Mouse (Mus musculus) MEL (cell line): ENCODE measurements around the gene Zfp764. TPM values are rescaled to one million over a fixed set of nuclear protein-coding genes. Genes with fewer than 3 reads are reported as not detected.

Source experiments
- DNase-seq: peaks from one replicate; pipeline ENCODE4 v3.0.0; 2011; ENCODE audit warnings: low read depth, low spot score
- H3K27ac ChIP-seq: 2 replicates; pipeline ENCODE4 v1.5.1; 2012; ENCODE audit warnings: low read depth, mild to moderate bottlenecking, control low read depth, low read length, moderate library complexity; ENCODE audit not compliant: control insufficient read depth
- H3K27me3 ChIP-seq, 2 experiments: fragments of 150-350 bp in 1 of 2; sonication (generic) in 1 of 2; 2 replicates each; pipeline ENCODE4 v1.6.1; 2012; ENCODE audit warnings: low read length in 2 of 2, mild to moderate bottlenecking in 2 of 2, improper control_type of control experiment in 1 of 2, moderate library complexity in 1 of 2; ENCODE audit not compliant: insufficient read depth in 2 of 2, control insufficient read depth in 1 of 2
- H3K36me3 ChIP-seq, 2 experiments: 2 replicates each; pipeline ENCODE4 v1.6.1; 2012 to 2014; ENCODE audit warnings: low read length in 2 of 2, improper control_type of control experiment in 1 of 2, inconsistent platforms in 1 of 2, mild to moderate bottlenecking in 1 of 2; ENCODE audit not compliant: insufficient read depth in 2 of 2, control insufficient read depth in 1 of 2
- H3K4me1 ChIP-seq, 2 experiments: fragments of 150-350 bp in 1 of 2; sonication (generic) in 1 of 2; 2 replicates each; pipeline ENCODE4 v1.6.1; 2012; ENCODE audit warnings: low read length in 2 of 2, improper control_type of control experiment in 1 of 2, mild to moderate bottlenecking in 1 of 2; ENCODE audit not compliant: insufficient read depth in 2 of 2, control insufficient read depth in 1 of 2
- H3K4me3 ChIP-seq, 2 experiments: fragments of 150-350 bp in 1 of 2; sonication (generic) in 1 of 2; 2 replicates each; pipeline ENCODE4 v1.5.1; 2012; ENCODE audit warnings: low read depth in 2 of 2, low read length in 2 of 2, mild to moderate bottlenecking in 2 of 2, moderate library complexity in 2 of 2, control low read depth in 1 of 2, improper control_type of control experiment in 1 of 2; ENCODE audit not compliant: control insufficient read depth in 1 of 2, insufficient read depth in 1 of 2
- H3K79me2 ChIP-seq: 2 replicates; pipeline ENCODE4 v1.6.1; 2012; ENCODE audit warnings: mild to moderate bottlenecking, low read length, moderate library complexity; ENCODE audit not compliant: control insufficient read depth, poor library complexity, insufficient read depth
- H3K9ac ChIP-seq: 2 replicates; pipeline ENCODE4 v1.6.1; 2012; ENCODE audit warnings: low read depth, mild to moderate bottlenecking, control low read depth, low read length, moderate library complexity; ENCODE audit not compliant: control insufficient read depth, poor library complexity, severe bottlenecking
- H3K9me3 ChIP-seq: fragments of 150-350 bp; sonication (generic); replicated peaks from 2 replicates; pipeline ENCODE4 v1.6.1; 2012; ENCODE audit warnings: mild to moderate bottlenecking, low read length, improper control_type of control experiment, moderate library complexity; ENCODE audit not compliant: insufficient read depth
- CHD2 ChIP-seq: IDR thresholded peaks from 2 replicates; pipeline ENCODE4 v1.6.1; 2011; ENCODE audit warnings: low read length, improper control_type of control experiment
- GATA1 ChIP-seq: IDR thresholded peaks from 2 replicates; pipeline ENCODE4 v1.6.1; 2011; ENCODE audit warnings: low read depth, low read length, improper control_type of control experiment
- JUND ChIP-seq: IDR thresholded peaks from 2 replicates; pipeline ENCODE4 v1.6.1; 2011; ENCODE audit warnings: low read depth, mild to moderate bottlenecking, improper control_type of control experiment, low read length
- MAX ChIP-seq: IDR thresholded peaks from 2 replicates; pipeline ENCODE4 v1.6.1; 2011; ENCODE audit warnings: low read length, improper control_type of control experiment
- MYC ChIP-seq: IDR thresholded peaks from 2 replicates; pipeline ENCODE4 v1.6.1; 2011; ENCODE audit warnings: low read depth, mild to moderate bottlenecking, low read length, improper control_type of control experiment, moderate library complexity
- NRF1 ChIP-seq: IDR thresholded peaks from 2 replicates; pipeline ENCODE4 v1.6.1; 2014; ENCODE audit warnings: low read depth, mild to moderate bottlenecking, inconsistent platforms, low read length, improper control_type of control experiment, moderate library complexity; ENCODE audit not compliant: poor library complexity, insufficient read depth, severe bottlenecking
- POLR2AphosphoS2 ChIP-seq: IDR thresholded peaks from 2 replicates; pipeline ENCODE4 v1.6.1; 2011; ENCODE audit warnings: low read length, improper control_type of control experiment
- SIN3A ChIP-seq: IDR thresholded peaks from 2 replicates; pipeline ENCODE4 v1.6.1; 2012; ENCODE audit warnings: low read length, improper control_type of control experiment, inconsistent platforms
- USF2 ChIP-seq, 2 experiments: IDR thresholded peaks; 2 replicates each; pipeline ENCODE4 v1.6.1; 2011 to 2012; ENCODE audit warnings: improper control_type of control experiment in 2 of 2, low read length in 2 of 2, borderline replicate concordance in 1 of 2, inconsistent platforms in 1 of 2, low read depth in 1 of 2, mild to moderate bottlenecking in 1 of 2; ENCODE audit not compliant: insufficient read depth in 1 of 2
- ZKSCAN1 ChIP-seq: IDR thresholded peaks from 2 replicates; pipeline ENCODE4 v1.6.1; 2012; ENCODE audit warnings: low read depth, mild to moderate bottlenecking, inconsistent platforms, low read length, improper control_type of control experiment, moderate library complexity
- polyA plus RNA-seq, 2 experiments: library from polyadenylated mRNA; stranded (reverse) in 1 of 2; unstranded in 1 of 2; fragments of >175 nt in 1 of 2; fragments of >200 nt in 1 of 2; gene quantifications; 2 replicates each; pipeline versions ENCODE4 v1.2.1 to v1.2.4; 2012; ENCODE audit warnings: low replicate concordance in 2 of 2, low read depth in 1 of 2; ENCODE audit not compliant: insufficient read length in 2 of 2, insufficient read depth in 1 of 2, missing spikeins in 1 of 2
- total RNA-seq: library from RNA; depleted of rRNA; stranded (reverse); fragments of 300-350 nt; gene quantifications from 2 replicates; pipeline ENCODE4 v1.2.3, GENCODE M21; 2012

The Zfp764 gene
- total and polyA plus RNA-seq, 3 experiments, result 3.1 to 4.1 TPM; not detected in 1

DNA sequence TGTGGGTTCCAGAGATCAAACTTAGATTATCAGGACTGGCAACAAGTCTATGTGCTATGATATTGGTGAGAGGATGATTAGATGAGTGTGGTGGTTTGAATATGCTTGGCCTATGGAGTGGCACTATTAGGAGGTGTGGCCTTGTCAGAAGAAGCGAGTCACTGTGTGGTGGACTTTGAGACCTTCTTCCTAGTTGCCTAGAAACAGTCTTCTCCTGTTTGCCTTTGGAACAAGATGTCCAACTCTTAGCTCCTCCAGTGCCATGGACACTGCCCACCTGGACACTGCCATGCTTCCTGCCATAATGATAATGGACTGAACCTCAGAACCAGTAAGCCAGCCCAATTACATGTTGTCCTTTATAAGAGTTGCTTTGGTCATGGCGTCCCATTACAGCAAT, 19.3 kb upstream of the Zfp764 start:
- H3K4me1 ChIP-seq, result peaks cover 6 to 28% of the 10 kb centered on the region in 2 experiments
- peaks cover 4% of the 10 kb centered on the region; the same call in 1 of the 2 replicates for H3K79me2 ChIP-seq
- DNase-seq, result peak; percentile 37
- H3K9me3 ChIP-seq, result no peaks in the 10 kb centered on the region
- H3K27ac ChIP-seq, result peak overlapping the region; percentile 75
- no peaks in the 10 kb centered on the region for H3K27me3 ChIP-seq
- TF ChIP-seq MYC (no peak), SIN3A (0 out of 2 replicates have a peak, but pooled peaks have one; percentile 27)
- no peak overlapping the region for H3K9ac ChIP-seq
- H3K36me3 ChIP-seq, result peaks cover 0 to 24% of the 10 kb centered on the region in 2 experiments; a peak in 2 of 4 replicates
- no peak overlapping the region for H3K4me3 ChIP-seq

DNA sequence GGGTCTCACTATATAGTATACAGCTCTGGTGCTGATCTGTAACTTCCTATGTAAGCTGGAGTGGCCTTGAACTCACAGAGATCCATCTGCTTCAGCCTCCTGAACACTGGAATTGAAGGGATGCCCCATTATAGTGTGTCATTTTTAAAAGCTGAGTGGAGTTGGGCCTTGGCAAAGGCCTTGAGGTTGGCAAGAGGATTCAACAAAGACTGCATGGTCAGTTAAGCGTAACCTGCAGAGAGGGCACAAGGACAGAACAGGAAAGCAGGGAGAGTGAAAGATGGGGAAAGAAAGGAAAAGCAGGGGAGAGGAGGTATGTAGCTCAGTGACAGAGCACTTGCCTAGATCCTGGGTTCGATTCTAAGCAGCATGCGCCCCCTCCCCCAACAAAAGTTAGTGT, 18.7 kb upstream of the Zfp764 start:
- no peak overlapping the region for H3K27ac ChIP-seq
- peaks cover 7 to 28% of the 10 kb centered on the region in 2 experiments for H3K4me1 ChIP-seq
- H3K4me3 ChIP-seq, result no peak overlapping the region
- TF ChIP-seq ZKSCAN1, result no peak
- no peaks in the 10 kb centered on the region for H3K9me3 ChIP-seq
- H3K36me3 ChIP-seq, result peaks cover 0 to 25% of the 10 kb centered on the region in 2 experiments; a peak in 2 of 4 replicates
- H3K79me2 ChIP-seq, result peaks cover 4% of the 10 kb centered on the region; the same call in 1 of the 2 replicates
- H3K27me3 ChIP-seq, result no peaks in the 10 kb centered on the region
- H3K9ac ChIP-seq, result no peak overlapping the region
- DNase-seq, result no peak

- peak overlapping the region; percentile 29 for H3K27ac ChIP-seq
- TF ChIP-seq JUND, result no peak
- no peak for TF ChIP-seq USF2 (IDR thresholded peaks at IDR 0.05; ENCODE audit: borderline replicate concordance in 1 of 2, insufficient read depth in 1 of 2, low read depth in 1 of 2, low read length in 2 of 2)
- no peak for TF ChIP-seq CHD2
- no peak for TF ChIP-seq POLR2AphosphoS2
- no peak for TF ChIP-seq GATA1
- 0 out of 2 replicates have a peak, but pooled peaks have one; percentile 18 for TF ChIP-seq NRF1
- TF ChIP-seq MAX, result no peak
- peaks cover 4% of the 10 kb centered on the region; the same call in 1 of the 2 replicates for H3K79me2 ChIP-seq
- no peaks in the 10 kb centered on the region for H3K9me3 ChIP-seq
- peak overlapping the region; percentile 57 for H3K9ac ChIP-seq
- H3K36me3 ChIP-seq, result peaks cover 0 to 26% of the 10 kb centered on the region in 2 experiments; a peak in 2 of 4 replicates
- peaks cover 7 to 28% of the 10 kb centered on the region in 2 experiments for H3K4me1 ChIP-seq
- DNase-seq, result peak; percentile 66
- H3K27me3 ChIP-seq, result no peaks in the 10 kb centered on the region
- peak overlapping the region; percentile 69 to 98 for H3K4me3 ChIP-seq
Measured at GRCm38 (mm10) chr7:127422247-127422646, 15.6 kb upstream of the Zfp764 start.
